Mouse (Mus musculus) MEL (cell line): ENCODE results near the gene Il1r2. TPM values are rescaled to one million over a fixed set of nuclear protein-coding genes. Genes with fewer than 3 reads are reported as not detected.

Experiments used
- DNase-seq: peaks from one replicate; pipeline ENCODE4 v3.0.0; 2011; ENCODE audit warnings: low read depth, low spot score
- H3K27ac ChIP-seq: 2 replicates; pipeline ENCODE4 v1.5.1; 2012; ENCODE audit warnings: low read depth, mild to moderate bottlenecking, control low read depth, low read length, moderate library complexity; ENCODE audit not compliant: control insufficient read depth
- H3K27me3 ChIP-seq, 2 experiments: fragments of 150-350 bp in 1 of 2; sonication (generic) in 1 of 2; 2 replicates each; pipeline ENCODE4 v1.6.1; 2012; ENCODE audit warnings: low read length in 2 of 2, mild to moderate bottlenecking in 2 of 2, improper control_type of control experiment in 1 of 2, moderate library complexity in 1 of 2; ENCODE audit not compliant: insufficient read depth in 2 of 2, control insufficient read depth in 1 of 2
- H3K36me3 ChIP-seq, 2 experiments: 2 replicates each; pipeline ENCODE4 v1.6.1; 2012 to 2014; ENCODE audit warnings: low read length in 2 of 2, improper control_type of control experiment in 1 of 2, inconsistent platforms in 1 of 2, mild to moderate bottlenecking in 1 of 2; ENCODE audit not compliant: insufficient read depth in 2 of 2, control insufficient read depth in 1 of 2
- H3K4me1 ChIP-seq, 2 experiments: fragments of 150-350 bp in 1 of 2; sonication (generic) in 1 of 2; 2 replicates each; pipeline ENCODE4 v1.6.1; 2012; ENCODE audit warnings: low read length in 2 of 2, improper control_type of control experiment in 1 of 2, mild to moderate bottlenecking in 1 of 2; ENCODE audit not compliant: insufficient read depth in 2 of 2, control insufficient read depth in 1 of 2
- H3K4me3 ChIP-seq, 2 experiments: fragments of 150-350 bp in 1 of 2; sonication (generic) in 1 of 2; 2 replicates each; pipeline ENCODE4 v1.5.1; 2012; ENCODE audit warnings: low read depth in 2 of 2, low read length in 2 of 2, mild to moderate bottlenecking in 2 of 2, moderate library complexity in 2 of 2, control low read depth in 1 of 2, improper control_type of control experiment in 1 of 2; ENCODE audit not compliant: control insufficient read depth in 1 of 2, insufficient read depth in 1 of 2
- H3K79me2 ChIP-seq: 2 replicates; pipeline ENCODE4 v1.6.1; 2012; ENCODE audit warnings: mild to moderate bottlenecking, low read length, moderate library complexity; ENCODE audit not compliant: control insufficient read depth, poor library complexity, insufficient read depth
- H3K9ac ChIP-seq: 2 replicates; pipeline ENCODE4 v1.6.1; 2012; ENCODE audit warnings: low read depth, mild to moderate bottlenecking, control low read depth, low read length, moderate library complexity; ENCODE audit not compliant: control insufficient read depth, poor library complexity, severe bottlenecking
- H3K9me3 ChIP-seq: fragments of 150-350 bp; sonication (generic); replicated peaks from 2 replicates; pipeline ENCODE4 v1.6.1; 2012; ENCODE audit warnings: mild to moderate bottlenecking, low read length, improper control_type of control experiment, moderate library complexity; ENCODE audit not compliant: insufficient read depth
- BHLHE40 ChIP-seq: IDR thresholded peaks from 2 replicates; pipeline ENCODE4 v1.6.1; 2012; ENCODE audit warnings: low read depth, mild to moderate bottlenecking, inconsistent platforms, low read length, improper control_type of control experiment, borderline replicate concordance
- CHD1 ChIP-seq: IDR thresholded peaks from 2 replicates; pipeline ENCODE4 v1.6.1; 2012; ENCODE audit warnings: low read depth, mild to moderate bottlenecking, inconsistent platforms, low read length, improper control_type of control experiment
- CHD2 ChIP-seq: IDR thresholded peaks from 2 replicates; pipeline ENCODE4 v1.6.1; 2011; ENCODE audit warnings: low read length, improper control_type of control experiment
- CTCF ChIP-seq, 3 experiments: IDR thresholded peaks in 2 of 3; conservative IDR thresholded peaks in 1 of 3; 2 replicates each; pipeline ENCODE4 v1.5.1; 2011 to 2012; ENCODE audit warnings: low read length in 3 of 3, low read depth in 2 of 3, mild to moderate bottlenecking in 2 of 3, improper control_type of control experiment in 1 of 3, inconsistent platforms in 1 of 3, mixed read lengths in 1 of 3, moderate library complexity in 1 of 3; ENCODE audit not compliant: control insufficient read depth in 1 of 3, insufficient read depth in 1 of 3, poor library complexity in 1 of 3, severe bottlenecking in 1 of 3
- E2F4 ChIP-seq: IDR thresholded peaks from 2 replicates; pipeline ENCODE4 v1.6.1; 2011; ENCODE audit warnings: low read depth, low read length, improper control_type of control experiment, borderline replicate concordance
- ELF1 ChIP-seq: IDR thresholded peaks from 2 replicates; pipeline ENCODE4 v1.6.1; 2014; ENCODE audit warnings: low read depth, mild to moderate bottlenecking, inconsistent platforms, low read length, improper control_type of control experiment, moderate library complexity
- EP300 ChIP-seq, 2 experiments: IDR thresholded peaks; 2 replicates each; pipeline ENCODE4 v1.6.1; 2011; ENCODE audit warnings: improper control_type of control experiment in 2 of 2, low read length in 2 of 2, low read depth in 1 of 2, mild to moderate bottlenecking in 1 of 2
- ETS1 ChIP-seq: IDR thresholded peaks from 2 replicates; pipeline ENCODE4 v1.6.1; 2012; ENCODE audit warnings: low read depth, mild to moderate bottlenecking, inconsistent platforms, low read length, improper control_type of control experiment, moderate library complexity
- JUND ChIP-seq: IDR thresholded peaks from 2 replicates; pipeline ENCODE4 v1.6.1; 2011; ENCODE audit warnings: low read depth, mild to moderate bottlenecking, improper control_type of control experiment, low read length
- KAT2A ChIP-seq: conservative IDR thresholded peaks from 2 replicates; pipeline ENCODE4 v1.6.1; 2012; ENCODE audit warnings: low read depth, low read length, improper control_type of control experiment, inconsistent platforms
- MAX ChIP-seq: IDR thresholded peaks from 2 replicates; pipeline ENCODE4 v1.6.1; 2011; ENCODE audit warnings: low read length, improper control_type of control experiment
- MAZ ChIP-seq: IDR thresholded peaks from 2 replicates; pipeline ENCODE4 v1.6.1; 2012; ENCODE audit warnings: low read depth, mild to moderate bottlenecking, inconsistent platforms, low read length, improper control_type of control experiment
- MEF2A ChIP-seq: IDR thresholded peaks from 2 replicates; pipeline ENCODE4 v1.6.1; 2014; ENCODE audit warnings: low read depth, mild to moderate bottlenecking, inconsistent platforms, low read length, improper control_type of control experiment; ENCODE audit not compliant: poor library complexity, insufficient replicate concordance, severe bottlenecking; ENCODE audit errors: extremely low read depth
- MXI1 ChIP-seq: IDR thresholded peaks from 2 replicates; pipeline ENCODE4 v1.6.1; 2011; ENCODE audit warnings: mild to moderate bottlenecking, low read depth, low read length, improper control_type of control experiment
- MYC ChIP-seq: IDR thresholded peaks from 2 replicates; pipeline ENCODE4 v1.6.1; 2011; ENCODE audit warnings: low read depth, mild to moderate bottlenecking, low read length, improper control_type of control experiment, moderate library complexity
- NELFE ChIP-seq: IDR thresholded peaks from 2 replicates; pipeline ENCODE4 v1.6.1; 2011; ENCODE audit warnings: low read depth, low read length, improper control_type of control experiment
- NRF1 ChIP-seq: IDR thresholded peaks from 2 replicates; pipeline ENCODE4 v1.6.1; 2014; ENCODE audit warnings: low read depth, mild to moderate bottlenecking, inconsistent platforms, low read length, improper control_type of control experiment, moderate library complexity; ENCODE audit not compliant: poor library complexity, insufficient read depth, severe bottlenecking
- POLR2A ChIP-seq, 2 experiments: IDR thresholded peaks; 2 replicates each; pipeline ENCODE4 v1.6.1; 2011 to 2012; ENCODE audit warnings: low read length in 2 of 2, mild to moderate bottlenecking in 2 of 2, control low read depth in 1 of 2, improper control_type of control experiment in 1 of 2, low read depth in 1 of 2, moderate library complexity in 1 of 2; ENCODE audit not compliant: control insufficient read depth in 1 of 2, insufficient read depth in 1 of 2, poor library complexity in 1 of 2
- POLR2AphosphoS2 ChIP-seq: IDR thresholded peaks from 2 replicates; pipeline ENCODE4 v1.6.1; 2011; ENCODE audit warnings: low read length, improper control_type of control experiment
- RAD21 ChIP-seq: IDR thresholded peaks from 2 replicates; pipeline ENCODE4 v1.6.1; 2011; ENCODE audit warnings: mild to moderate bottlenecking, low read depth, low read length, improper control_type of control experiment
- RCOR1 ChIP-seq: IDR thresholded peaks from 2 replicates; pipeline ENCODE4 v1.6.1; 2012; ENCODE audit warnings: low read depth, mild to moderate bottlenecking, inconsistent platforms, low read length, improper control_type of control experiment
- SMC3 ChIP-seq: IDR thresholded peaks from 2 replicates; pipeline ENCODE4 v1.6.1; 2011; ENCODE audit warnings: low read depth, low read length, improper control_type of control experiment
- TAL1 ChIP-seq: IDR thresholded peaks from 2 replicates; pipeline ENCODE4 v1.6.1; 2012; ENCODE audit warnings: mild to moderate bottlenecking, inconsistent platforms, low read length, moderate library complexity, mixed read lengths
- UBTF ChIP-seq: IDR thresholded peaks from 2 replicates; pipeline ENCODE4 v1.6.1; 2012; ENCODE audit warnings: low read depth, mild to moderate bottlenecking, inconsistent platforms, low read length, improper control_type of control experiment, moderate library complexity, borderline replicate concordance; ENCODE audit not compliant: insufficient read depth
- ZC3H11A ChIP-seq: IDR thresholded peaks from 2 replicates; pipeline ENCODE4 v1.6.1; 2012; ENCODE audit warnings: low read depth, mild to moderate bottlenecking, inconsistent platforms, low read length, improper control_type of control experiment
- ZKSCAN1 ChIP-seq: IDR thresholded peaks from 2 replicates; pipeline ENCODE4 v1.6.1; 2012; ENCODE audit warnings: low read depth, mild to moderate bottlenecking, inconsistent platforms, low read length, improper control_type of control experiment, moderate library complexity
- ZMIZ1 ChIP-seq: IDR thresholded peaks from 2 replicates; pipeline ENCODE4 v1.6.1; 2012; ENCODE audit warnings: low read depth, mild to moderate bottlenecking, inconsistent platforms, low read length, improper control_type of control experiment, moderate library complexity
- ZNF384 ChIP-seq: IDR thresholded peaks from 2 replicates; pipeline ENCODE4 v1.6.1; 2012; ENCODE audit warnings: low read depth, mild to moderate bottlenecking, inconsistent platforms, low read length, improper control_type of control experiment
- polyA plus RNA-seq, 2 experiments: library from polyadenylated mRNA; stranded (reverse) in 1 of 2; unstranded in 1 of 2; fragments of >175 nt in 1 of 2; fragments of >200 nt in 1 of 2; gene quantifications; 2 replicates each; pipeline versions ENCODE4 v1.2.1 to v1.2.4; 2012; ENCODE audit warnings: low replicate concordance in 2 of 2, low read depth in 1 of 2; ENCODE audit not compliant: insufficient read length in 2 of 2, insufficient read depth in 1 of 2, missing spikeins in 1 of 2
- total RNA-seq: library from RNA; depleted of rRNA; stranded (reverse); fragments of 300-350 nt; gene quantifications from 2 replicates; pipeline ENCODE4 v1.2.3, GENCODE M21; 2012

Gene Il1r2
- total and polyA plus RNA-seq, 3 experiments: not detected

DNA sequence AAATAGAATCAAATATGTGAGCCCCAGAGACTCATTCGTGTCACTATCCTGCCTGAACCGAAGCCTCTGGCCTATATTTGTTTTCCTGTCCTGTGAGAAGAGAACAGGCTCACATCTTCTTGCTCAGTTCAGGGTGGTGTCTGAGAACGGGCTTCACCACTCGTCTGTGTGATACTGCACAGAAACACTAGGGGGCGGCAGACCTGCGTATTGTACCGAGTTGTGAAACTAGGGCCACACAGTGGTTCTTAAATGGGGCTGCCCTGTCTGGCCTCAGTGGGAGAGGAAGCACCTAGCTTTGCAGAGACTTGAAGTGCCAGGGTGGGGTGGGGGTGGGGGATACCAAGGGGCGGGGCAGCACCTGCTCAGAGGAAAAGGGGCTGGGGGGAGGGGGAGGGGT, 42.5 kb downstream of the Il1r2 start (continued):
- TF ChIP-seq CTCF (IDR thresholded peaks at IDR 0.05 in 2 of 3, conservative IDR thresholded peaks at IDR 0.05 in 1 of 3; ENCODE audit: control insufficient read depth in 1 of 3, insufficient read depth in 1 of 3, low read depth in 2 of 3, low read length in 3 of 3, poor library complexity in 1 of 3, severe bottlenecking in 1 of 3) (peak; percentile 78 to 92 (median 83)), MAX (no peak), RAD21 (peak; percentile 86), NRF1 (no peak), MXI1 (no peak), KAT2A (no peak), TAL1 (no peak), ZKSCAN1 (no peak), MAZ (0 out of 2 replicates have a peak, but pooled peaks have one; percentile 26), CHD2 (no peak), UBTF (no peak), ELF1 (no peak), MEF2A (no peak), JUND (no peak), POLR2A (IDR thresholded peaks at IDR 0.05; ENCODE audit: control insufficient read depth in 1 of 2, insufficient read depth in 1 of 2, low read depth in 1 of 2, low read length in 2 of 2, poor library complexity in 1 of 2) (no peak), NELFE (no peak), BHLHE40 (no peak), SMC3 (peak; percentile 96), E2F4 (no peak)
- TF ChIP-seq, all 39 proteins: peak for 6

DNA sequence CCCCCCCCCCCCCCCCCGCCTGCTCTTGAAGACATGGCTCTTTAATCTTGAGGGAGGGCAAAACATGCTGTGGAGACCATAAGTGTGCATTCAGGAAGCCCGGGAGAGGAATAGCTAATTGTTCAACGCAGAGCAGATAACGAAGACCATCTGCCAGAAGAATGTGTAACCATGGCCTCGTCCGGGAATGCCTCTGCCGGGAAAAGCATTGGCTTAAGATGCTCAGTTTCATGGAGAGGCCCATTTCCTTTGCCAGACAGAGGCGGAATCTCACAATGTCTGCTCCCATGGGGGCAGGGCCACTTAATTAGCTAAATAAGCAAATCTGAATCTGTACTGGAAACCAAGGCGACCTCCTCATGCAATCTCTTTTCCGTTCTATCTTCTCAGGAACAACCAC, 43.7 kb downstream of the Il1r2 start:
- TF ChIP-seq RCOR1 (no peak), POLR2A (IDR thresholded peaks at IDR 0.05; ENCODE audit: control insufficient read depth in 1 of 2, insufficient read depth in 1 of 2, low read depth in 1 of 2, low read length in 2 of 2, poor library complexity in 1 of 2) (no peak), CTCF (IDR thresholded peaks at IDR 0.05 in 2 of 3, conservative IDR thresholded peaks at IDR 0.05 in 1 of 3; ENCODE audit: control insufficient read depth in 1 of 3, insufficient read depth in 1 of 3, low read depth in 2 of 3, low read length in 3 of 3, poor library complexity in 1 of 3, severe bottlenecking in 1 of 3) (no peak), MYC (no peak), MEF2A (no peak), JUND (no peak), KAT2A (no peak), ZMIZ1 (no peak), POLR2AphosphoS2 (no peak), TAL1 (no peak), BHLHE40 (no peak), ZC3H11A (no peak), EP300 (IDR thresholded peaks at IDR 0.05; ENCODE audit: low read depth in 1 of 2, low read length in 2 of 2) (no peak), ZKSCAN1 (no peak), CHD1 (no peak), ETS1 (no peak), E2F4 (no peak), ELF1 (no peak), ZNF384 (no peak), NRF1 (no peak)
- Histone ChIP-seq H3K79me2 (no peaks in the 10 kb centered on the region), H3K4me1 (no peaks in the 10 kb centered on the region), H3K27me3 (peaks cover 0 to 1% of the 10 kb centered on the region in 2 experiments; a peak in 1 of 4 replicates), H3K9me3 (no peaks in the 10 kb centered on the region), H3K27ac (no peak overlapping the region), H3K36me3 (no peaks in the 10 kb centered on the region; a peak in 1 of 4 replicates), H3K9ac (no peak overlapping the region), H3K4me3 (no peak overlapping the region)
- DNase-seq: no peak
